Mouse (Mus musculus) liver, postnatal 0 days (tissue): ENCODE results near the gene Kif26b.

Experiments used
- CTCF ChIP-seq: sonication (generic); IDR thresholded peaks from 2 replicates; pipeline ENCODE4 v1.5.1; 2016; ENCODE audit warnings: antibody characterized with exemption, low read depth
- EP300 ChIP-seq: IDR thresholded peaks from 2 replicates; pipeline ENCODE4 v1.6.1; 2016; ENCODE audit warnings: antibody characterized with exemption, low read depth, mild to moderate bottlenecking

- TF ChIP-seq EP300 (no peak), CTCF (no peak)
Measured at GRCm38 (mm10) chr1:178552898-178553284, 24.0 kb downstream of the Kif26b start.
